Mouse (Mus musculus): Measurements from ENCODE around the gene Add3. TPM values are rescaled to one million over a fixed set of nuclear protein-coding genes. Genes with fewer than 3 reads are reported as not detected.

The Add3 gene
- polyA plus RNA-seq, 1 experiment from 2014 or later: 59.2 TPM

DNA sequence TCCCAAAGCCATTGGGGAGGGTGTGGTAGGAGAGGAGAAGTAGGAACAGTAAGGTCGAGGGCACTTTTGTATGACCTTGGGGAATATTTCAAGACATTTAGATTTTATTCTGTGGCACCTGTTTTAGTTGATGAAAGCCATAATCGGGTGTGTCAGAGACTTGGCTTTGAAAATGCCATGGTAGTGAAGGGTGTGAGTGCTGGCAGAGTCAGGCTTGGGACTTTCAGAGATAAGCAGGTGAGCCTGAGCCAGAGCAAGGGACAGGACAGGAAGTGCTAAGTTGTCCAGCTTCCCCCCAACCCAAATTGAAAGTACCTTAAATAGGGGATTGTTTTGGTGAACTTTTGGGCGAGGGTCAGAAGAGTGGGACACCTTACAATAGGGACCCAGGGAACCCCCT is 16.1 kb downstream of the Add3 start:
- no peak overlapping the region for H3K9ac ChIP-seq (ENCODE audit: low read length)
- WGBS: 92% methylated on average over 3 of the region's 3 CpGs

DNA sequence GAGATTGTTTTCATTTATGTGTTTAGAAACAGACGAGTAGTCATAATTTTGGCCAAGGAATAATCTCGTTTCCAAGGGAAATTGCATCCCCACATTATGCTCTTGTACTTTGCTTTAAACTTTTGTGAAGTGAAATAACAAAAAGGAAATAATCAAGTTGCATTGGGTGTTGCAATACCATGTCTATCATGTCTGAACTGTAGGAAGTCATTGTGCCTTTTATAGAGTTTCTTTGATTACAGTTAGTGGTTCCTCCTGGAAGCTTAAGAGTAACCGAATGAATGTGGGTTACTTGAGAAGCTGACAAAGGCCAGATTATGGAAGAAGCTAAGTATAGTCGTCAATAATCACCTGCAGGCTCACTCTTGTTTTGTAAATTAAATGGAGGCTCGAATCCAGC is 16.9 kb downstream of the Add3 start:
- Histone ChIP-seq H3K27me3 (ENCODE audit: control insufficient read depth, insufficient read depth, low read length) (no peaks in the 10 kb centered on the region), H3K9me3 (ENCODE audit: control insufficient read depth, low read length) (no peaks in the 10 kb centered on the region), H3K9ac (ENCODE audit: low read length) (no peak overlapping the region), H3K27ac (ENCODE audit: low read depth, low read length) (no peak overlapping the region), H3K4me2 (ENCODE audit: low read depth) (no peak overlapping the region), H3K4me3 (ENCODE audit: low read depth, low read length) (no peak overlapping the region), H3K4me1 (ENCODE audit: control insufficient read depth, insufficient read depth, low read length) (no peaks in the 10 kb centered on the region), H3K36me3 (ENCODE audit: control insufficient read depth, insufficient read depth, low read length) (no peaks in the 10 kb centered on the region)
- no peak for DNase-seq (ENCODE audit: low spot score)
- WGBS: 92% methylated on average over 5 of the region's 5 CpGs
- ATAC-seq (ENCODE audit: insufficient read depth, low FRiP score, low TSS enrichment): no peak

More for the DNA sequence above, 16.1 kb downstream of the Add3 start:
- H3K27ac ChIP-seq (ENCODE audit: low read depth, low read length): no peak overlapping the region
- no peak overlapping the region for H3K4me3 ChIP-seq (ENCODE audit: low read depth, low read length)
- DNase-seq (ENCODE audit: low spot score) (no peak), ATAC-seq (ENCODE audit: insufficient read depth, low FRiP score, low TSS enrichment) (no peak)
- H3K9me3 ChIP-seq (ENCODE audit: control insufficient read depth, low read length): no peaks in the 10 kb centered on the region
- H3K27me3 ChIP-seq (ENCODE audit: control insufficient read depth, insufficient read depth, low read length): no peaks in the 10 kb centered on the region
- H3K4me1 ChIP-seq (ENCODE audit: control insufficient read depth, insufficient read depth, low read length): no peaks in the 10 kb centered on the region
- no peaks in the 10 kb centered on the region for H3K36me3 ChIP-seq (ENCODE audit: control insufficient read depth, insufficient read depth, low read length)
- H3K4me2 ChIP-seq (ENCODE audit: low read depth): no peak overlapping the region

- H3K36me3 ChIP-seq (ENCODE audit: control insufficient read depth, insufficient read depth, low read length): no peaks in the 10 kb centered on the region
- ATAC-seq (ENCODE audit: insufficient read depth, low FRiP score, low TSS enrichment) (no peak), DNase-seq (ENCODE audit: low spot score) (no peak)
- 67% methylated on average over 7 of the region's 7 CpGs for WGBS
- H3K4me3 ChIP-seq (ENCODE audit: low read depth, low read length): no peak overlapping the region
- no peak overlapping the region for H3K9ac ChIP-seq (ENCODE audit: low read length)
- H3K4me2 ChIP-seq (ENCODE audit: low read depth): no peak overlapping the region
- H3K27ac ChIP-seq (ENCODE audit: low read depth, low read length): no peak overlapping the region
- H3K4me1 ChIP-seq (ENCODE audit: control insufficient read depth, insufficient read depth, low read length): no peaks in the 10 kb centered on the region
- H3K9me3 ChIP-seq (ENCODE audit: control insufficient read depth, low read length): no peaks in the 10 kb centered on the region
- no peaks in the 10 kb centered on the region for H3K27me3 ChIP-seq (ENCODE audit: control insufficient read depth, insufficient read depth, low read length)
Observed at GRCm38 (mm10) chr19:53159351-53159750, 19.1 kb downstream of the Add3 start.

DNA sequence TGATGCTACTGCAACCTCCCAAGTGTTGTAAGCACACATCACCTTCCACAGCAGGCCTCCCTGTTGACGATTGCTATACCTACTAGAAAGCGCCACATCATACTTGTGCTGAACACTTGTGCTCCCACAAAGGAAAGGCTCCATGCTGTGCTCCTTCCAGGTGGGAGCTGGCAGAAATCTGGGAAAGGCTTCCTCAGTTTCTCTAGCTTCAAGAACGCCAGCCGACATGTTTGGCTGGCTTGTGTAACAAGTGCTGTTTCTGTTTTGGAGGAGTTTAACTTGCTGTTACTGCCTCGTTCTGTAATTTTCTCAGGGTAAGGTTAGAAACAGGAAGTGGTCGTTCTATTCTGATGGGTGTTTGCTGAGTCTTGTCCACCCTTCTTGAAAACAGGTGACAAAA is 22.7 kb downstream of the Add3 start:
- ATAC-seq (ENCODE audit: insufficient read depth, low FRiP score, low TSS enrichment): no peak
- Histone ChIP-seq H3K4me1 (ENCODE audit: control insufficient read depth, insufficient read depth, low read length) (no peaks in the 10 kb centered on the region), H3K4me3 (ENCODE audit: low read depth, low read length) (no peak overlapping the region), H3K27me3 (ENCODE audit: control insufficient read depth, insufficient read depth, low read length) (no peaks in the 10 kb centered on the region), H3K9me3 (ENCODE audit: control insufficient read depth, low read length) (no peaks in the 10 kb centered on the region), H3K4me2 (ENCODE audit: low read depth) (no peak overlapping the region), H3K36me3 (ENCODE audit: control insufficient read depth, insufficient read depth, low read length) (no peaks in the 10 kb centered on the region), H3K27ac (ENCODE audit: low read depth, low read length) (no peak overlapping the region), H3K9ac (ENCODE audit: low read length) (no peak overlapping the region)
- 91% methylated on average over 6 of the region's 6 CpGs for WGBS
- no peak for DNase-seq (ENCODE audit: low spot score)

DNA sequence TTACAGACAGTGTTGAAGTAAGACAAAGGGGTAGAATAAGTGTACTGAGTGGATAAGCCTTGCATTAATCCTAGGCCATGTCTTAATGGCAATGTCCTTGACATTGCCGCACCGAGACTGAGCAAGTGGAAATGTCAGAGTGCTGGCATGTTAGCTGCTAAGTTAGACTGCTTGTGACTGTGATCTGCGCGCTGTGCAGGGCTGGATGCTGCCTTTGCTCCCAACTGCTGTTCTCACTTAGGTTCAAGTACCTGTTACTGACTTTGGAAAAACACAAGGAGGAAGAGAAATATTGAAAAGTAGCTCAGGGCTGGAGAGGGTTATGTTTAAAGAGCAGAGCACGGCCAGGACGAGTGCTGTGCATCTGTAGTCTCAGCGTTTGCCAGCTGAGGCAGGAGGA is 24.4 kb downstream of the Add3 start:
- DNase-seq (ENCODE audit: low spot score) (no peak), ATAC-seq (ENCODE audit: insufficient read depth, low FRiP score, low TSS enrichment) (no peak)
- 85% methylated on average over 7 of the region's 7 CpGs for WGBS
- Histone ChIP-seq H3K4me3 (ENCODE audit: low read depth, low read length) (no peak overlapping the region), H3K27ac (ENCODE audit: low read depth, low read length) (no peak overlapping the region), H3K4me1 (ENCODE audit: control insufficient read depth, insufficient read depth, low read length) (no peaks in the 10 kb centered on the region), H3K4me2 (ENCODE audit: low read depth) (no peak overlapping the region), H3K9me3 (ENCODE audit: control insufficient read depth, low read length) (no peaks in the 10 kb centered on the region), H3K36me3 (ENCODE audit: control insufficient read depth, insufficient read depth, low read length) (no peaks in the 10 kb centered on the region), H3K9ac (ENCODE audit: low read length) (no peak overlapping the region), H3K27me3 (ENCODE audit: control insufficient read depth, insufficient read depth, low read length) (no peaks in the 10 kb centered on the region)

DNA sequence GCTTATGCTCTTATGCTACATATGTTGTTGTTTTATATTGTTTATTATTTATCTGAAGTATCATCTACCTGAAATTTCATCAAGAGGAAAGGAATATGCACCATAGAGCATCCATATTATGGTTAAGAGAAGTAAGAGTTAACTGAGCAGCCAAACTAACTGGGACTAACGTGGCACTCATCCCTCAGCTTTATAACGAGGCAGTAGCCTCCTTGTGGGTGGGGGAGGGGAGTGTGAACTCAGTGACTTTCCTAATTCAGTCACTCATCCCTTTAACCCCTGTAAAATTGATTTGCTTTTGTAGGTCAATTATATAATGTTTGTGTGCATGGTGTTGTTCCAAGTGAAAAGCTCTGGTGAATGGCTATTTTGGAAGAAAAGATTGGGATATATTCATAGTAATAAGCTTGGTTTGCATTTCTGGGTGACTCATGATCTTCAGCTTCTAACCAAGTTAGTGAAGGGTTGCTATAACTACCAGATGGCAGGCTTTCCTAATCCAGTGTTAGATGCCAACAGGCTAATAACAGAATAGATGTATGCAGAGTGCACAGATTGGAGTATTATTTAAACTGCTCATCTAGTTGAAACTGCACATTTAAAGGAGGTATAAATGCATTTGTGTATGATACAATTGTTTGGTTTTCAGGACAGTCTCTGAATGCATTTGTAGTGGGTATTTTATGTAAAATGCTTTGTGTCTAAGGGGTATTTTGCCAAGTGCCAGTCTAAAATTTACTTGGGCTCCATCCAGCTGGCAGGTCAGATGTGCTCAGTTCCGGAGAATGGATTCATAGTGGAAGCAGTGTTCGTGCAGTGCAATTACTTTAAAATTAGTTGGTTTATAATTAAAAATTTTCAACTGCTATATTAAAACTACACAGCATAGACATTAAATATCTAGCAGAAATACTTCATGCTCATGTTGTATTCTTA is 25.3 kb downstream of the Add3 start:
- ATAC-seq (ENCODE audit: insufficient read depth, low FRiP score, low TSS enrichment) (no peak), DNase-seq (ENCODE audit: low spot score) (no peak)
- H3K27ac ChIP-seq (ENCODE audit: low read depth, low read length): no peak overlapping the region
- no peaks in the 10 kb centered on the region for H3K27me3 ChIP-seq (ENCODE audit: control insufficient read depth, insufficient read depth, low read length)
- H3K9me3 ChIP-seq (ENCODE audit: control insufficient read depth, low read length): no peaks in the 10 kb centered on the region
- H3K4me1 ChIP-seq (ENCODE audit: control insufficient read depth, insufficient read depth, low read length): no peaks in the 10 kb centered on the region
- WGBS: 60% methylated on average over 4 of the region's 4 CpGs
- H3K4me2 ChIP-seq (ENCODE audit: low read depth): no peak overlapping the region
- H3K36me3 ChIP-seq (ENCODE audit: control insufficient read depth, insufficient read depth, low read length): no peaks in the 10 kb centered on the region
- H3K9ac ChIP-seq (ENCODE audit: low read length): no peak overlapping the region
- no peak overlapping the region for H3K4me3 ChIP-seq (ENCODE audit: low read depth, low read length)

DNA sequence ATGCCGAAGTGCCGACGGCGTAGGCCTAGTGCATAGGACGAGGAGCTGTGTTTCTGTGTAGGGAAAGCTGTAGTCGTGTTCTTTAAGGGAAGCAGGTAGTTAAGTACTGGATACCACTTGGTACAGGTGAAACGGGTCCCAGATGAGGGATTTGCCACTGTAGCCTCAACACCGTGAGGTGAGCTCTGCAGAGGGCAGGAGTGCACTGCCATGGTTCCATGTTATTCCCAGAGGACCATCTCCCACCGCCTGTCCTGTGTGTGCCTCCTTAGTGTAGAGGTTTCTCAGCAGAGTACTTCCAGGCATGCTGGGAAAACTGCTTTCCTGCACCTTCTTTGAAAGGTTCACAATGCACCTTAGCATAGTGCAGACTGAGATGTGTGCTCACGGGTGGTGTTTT is 26.1 kb downstream of the Add3 start:
- H3K36me3 ChIP-seq (ENCODE audit: control insufficient read depth, insufficient read depth, low read length): no peaks in the 10 kb centered on the region
- no peak overlapping the region for H3K27ac ChIP-seq (ENCODE audit: low read depth, low read length)
- no peak overlapping the region for H3K9ac ChIP-seq (ENCODE audit: low read length)
- H3K27me3 ChIP-seq (ENCODE audit: control insufficient read depth, insufficient read depth, low read length): no peaks in the 10 kb centered on the region
- ATAC-seq (ENCODE audit: insufficient read depth, low FRiP score, low TSS enrichment): no peak
- no peaks in the 10 kb centered on the region for H3K9me3 ChIP-seq (ENCODE audit: control insufficient read depth, low read length)
- no peak for DNase-seq (ENCODE audit: low spot score)
- H3K4me1 ChIP-seq (ENCODE audit: control insufficient read depth, insufficient read depth, low read length): no peaks in the 10 kb centered on the region
- 91% methylated on average over 10 of the region's 10 CpGs for WGBS
- no peak overlapping the region for H3K4me3 ChIP-seq (ENCODE audit: low read depth, low read length)
- H3K4me2 ChIP-seq (ENCODE audit: low read depth): no peak overlapping the region

DNA sequence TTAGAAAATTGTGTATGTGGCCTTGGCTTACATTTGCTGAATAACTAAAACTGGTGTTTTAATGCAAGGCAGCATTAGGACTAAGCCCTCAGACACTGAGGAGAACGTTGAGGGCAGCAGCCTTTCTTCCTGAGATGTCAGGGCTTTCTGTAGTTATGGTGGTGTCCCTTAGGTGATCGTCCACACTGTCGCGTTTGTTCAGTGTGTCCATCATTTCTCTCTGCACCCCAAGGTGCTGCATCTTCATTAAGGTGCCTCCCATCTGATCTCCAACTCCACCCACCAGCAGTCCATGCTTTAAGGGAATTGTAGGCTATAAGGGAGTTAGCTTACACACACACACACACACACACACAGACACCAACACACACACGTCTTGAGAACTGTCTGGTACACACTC is 28.3 kb downstream of the Add3 start:
- Histone ChIP-seq H3K4me2 (ENCODE audit: low read depth) (no peak overlapping the region), H3K9me3 (ENCODE audit: control insufficient read depth, low read length) (no peaks in the 10 kb centered on the region), H3K4me1 (ENCODE audit: control insufficient read depth, insufficient read depth, low read length) (no peaks in the 10 kb centered on the region), H3K36me3 (ENCODE audit: control insufficient read depth, insufficient read depth, low read length) (no peaks in the 10 kb centered on the region), H3K4me3 (ENCODE audit: low read depth, low read length) (no peak overlapping the region), H3K27ac (ENCODE audit: low read depth, low read length) (no peak overlapping the region), H3K9ac (ENCODE audit: low read length) (no peak overlapping the region), H3K27me3 (ENCODE audit: control insufficient read depth, insufficient read depth, low read length) (no peaks in the 10 kb centered on the region)
- 75% methylated on average over 5 of the region's 5 CpGs for WGBS
- ATAC-seq (ENCODE audit: insufficient read depth, low FRiP score, low TSS enrichment): no peak
- no peak for DNase-seq (ENCODE audit: low spot score)

GRCm38 (mm10) chr19:53170651-53171050 is 30.4 kb downstream of the Add3 start:
- Histone ChIP-seq H3K4me2 (ENCODE audit: low read depth) (no peak overlapping the region), H3K4me3 (ENCODE audit: low read depth, low read length) (no peak overlapping the region), H3K9ac (ENCODE audit: low read length) (no peak overlapping the region), H3K36me3 (ENCODE audit: control insufficient read depth, insufficient read depth, low read length) (no peaks in the 10 kb centered on the region), H3K4me1 (ENCODE audit: control insufficient read depth, insufficient read depth, low read length) (no peaks in the 10 kb centered on the region), H3K27me3 (ENCODE audit: control insufficient read depth, insufficient read depth, low read length) (no peaks in the 10 kb centered on the region), H3K27ac (ENCODE audit: low read depth, low read length) (no peak overlapping the region), H3K9me3 (ENCODE audit: control insufficient read depth, low read length) (no peaks in the 10 kb centered on the region)
- DNase-seq (ENCODE audit: low spot score) (no peak), ATAC-seq (ENCODE audit: insufficient read depth, low FRiP score, low TSS enrichment) (no peak)
- 88% methylated on average over 5 of the region's 5 CpGs for WGBS
